Mouse (Mus musculus): Measurements from ENCODE around the gene Rnf38.

- no peak for TF ChIP-seq CTCF (IDR thresholded peaks at IDR 0.05; ENCODE audit: low read depth, low read length)
- no peak for TF ChIP-seq POLR2A (IDR thresholded peaks at IDR 0.05; ENCODE audit: extremely low read depth, insufficient read depth, low read length)
Observed at GRCm38 (mm10) chr4:44092359-44092758, 141.2 kb downstream of the Rnf38 start.
